ENCODE assay signal across 9 mouse cellular contexts in the genomic region with DNA sequence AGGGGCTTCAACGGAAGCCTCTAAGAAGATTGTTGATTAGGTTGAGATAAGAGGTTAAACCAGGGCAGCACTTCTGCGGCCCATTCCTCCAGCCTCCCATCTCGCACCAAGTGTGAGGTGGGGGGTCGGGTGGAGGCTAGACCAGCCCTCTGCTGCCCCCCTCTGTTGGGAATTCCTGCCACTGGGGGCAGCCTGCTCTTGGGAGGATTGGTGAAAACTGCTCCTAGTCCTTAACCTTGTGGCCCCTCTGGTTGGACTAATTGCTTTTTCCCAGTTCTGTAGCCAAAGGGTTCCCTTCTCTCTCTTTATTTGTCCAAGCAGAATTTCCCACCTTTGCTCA.
DNase-seq lines count a peak whose midpoint lies in the region; ATAC-seq and TF ChIP-seq lines count a peak whose summit lies in the region.
"Had no signal": no experiment of that assay in that cellular context is flagged by ENCODE, and none has a peak within 500 bp of the region (broad histone marks: within the 10 kb centered on the region; RNA-seq: fewer than 3 reads in every experiment).

No protein-coding gene starts in this region.

- no peak overlapping the region for H3K4me3 ChIP-seq in hindbrain, embryonic 11.5 days (ENCODE audit: low read depth, low read length)
- H3K4me3 ChIP-seq in hindbrain, embryonic 16.5 days (ENCODE audit: low read length): no peak overlapping the region
- H3K4me3 ChIP-seq in G1E (ENCODE audit: low read depth, low read length): peak overlapping the region; percentile 63; the same call in 1 of the 2 replicates
- no peak overlapping the region for H3K4me3 ChIP-seq in embryonic facial prominence, embryonic 13.5 days
- peak overlapping the region; percentile 27 for H3K4me3 ChIP-seq in liver, embryonic 11.5 days (ENCODE audit: low read depth, low read length)
- H3K4me3 ChIP-seq: limb, embryonic 15.5 days had no signal

- H3K27ac ChIP-seq in hindbrain, embryonic 11.5 days (ENCODE audit: low read depth, low read length): no peak overlapping the region
- H3K27ac ChIP-seq in hindbrain, embryonic 16.5 days (ENCODE audit: low read depth, low read length): no peak overlapping the region
- no peak overlapping the region for H3K27ac ChIP-seq in embryonic facial prominence, embryonic 13.5 days
- peak overlapping the region; percentile 67; the same call in 1 of the 2 replicates for H3K27ac ChIP-seq in liver, embryonic 11.5 days (ENCODE audit: low read depth, low read length)
- H3K27ac ChIP-seq: limb, embryonic 15.5 days had no signal

- H3K4me1 ChIP-seq in hindbrain, embryonic 11.5 days (replicated peaks; ENCODE audit: control insufficient read depth, insufficient read depth, low read length): peaks cover 11% of the 10 kb centered on the region; the same call in 1 of the 2 replicates
- peaks cover 21% of the 10 kb centered on the region for H3K4me1 ChIP-seq in hindbrain, embryonic 16.5 days (ENCODE audit: control insufficient read depth, insufficient read depth, low read depth, low read length)
- H3K4me1 ChIP-seq in G1E (ENCODE audit: insufficient read depth, low read depth, low read length): peaks cover 24% of the 10 kb centered on the region
- peaks cover 43% of the 10 kb centered on the region for H3K4me1 ChIP-seq in embryonic facial prominence, embryonic 13.5 days
- H3K4me1 ChIP-seq in liver, embryonic 11.5 days (replicated peaks; ENCODE audit: control insufficient read depth, insufficient read depth, low read length): peaks cover 31% of the 10 kb centered on the region

- 0 out of 2 replicates have a peak overlapping the region, but pooled peaks have one; percentile 21 for H3K4me2 ChIP-seq in hindbrain, embryonic 11.5 days (replicated peaks; ENCODE audit: low read depth, low read length)
- no peak overlapping the region for H3K4me2 ChIP-seq in hindbrain, embryonic 16.5 days (ENCODE audit: low read length)
- peak overlapping the region; percentile 28; the same call in 1 of the 2 replicates for H3K4me2 ChIP-seq in embryonic facial prominence, embryonic 13.5 days
- H3K4me2 ChIP-seq in liver, embryonic 11.5 days: peak overlapping the region; percentile 62
- H3K4me2 ChIP-seq: limb, embryonic 15.5 days had no signal

- DNase-seq in hindbrain, embryonic 11.5 days (ENCODE audit: low spot score): peak; percentile 49
- peak; percentile 29 for DNase-seq in G1E (ENCODE audit: low spot score)
- no peak for DNase-seq in liver, embryonic 11.5 days (ENCODE audit: low spot score)
- DNase-seq in urinary bladder, adult 2 months (ENCODE audit: low spot score): no peak
- no peak for DNase-seq in urinary bladder, postnatal 4 days (ENCODE audit: low spot score in 2 of 2)
- no peak for DNase-seq in frontal cortex, adult 2 months (ENCODE audit: extremely low spot score in 1 of 2, low spot score in 1 of 2)

- no peak overlapping the region for H3K9ac ChIP-seq in hindbrain, embryonic 11.5 days (ENCODE audit: low read depth, low read length)
- H3K9ac ChIP-seq in hindbrain, embryonic 16.5 days (ENCODE audit: low read depth, low read length): no peak overlapping the region
- H3K9ac ChIP-seq in embryonic facial prominence, embryonic 13.5 days: no peak overlapping the region
- peak overlapping the region; percentile 20; the same call in 1 of the 2 replicates for H3K9ac ChIP-seq in liver, embryonic 11.5 days (ENCODE audit: low read depth, low read length)
- H3K9ac ChIP-seq: limb, embryonic 15.5 days had no signal

- no peak for ATAC-seq in hindbrain, embryonic 11.5 days (ENCODE audit: low FRiP score)
- no peak for ATAC-seq in hindbrain, embryonic 16.5 days
- no peak for ATAC-seq in G1E (ENCODE audit: extremely low read depth, insufficient number of reproducible peaks, low FRiP score, poor library complexity, severe bottlenecking)
- no peak for ATAC-seq in embryonic facial prominence, embryonic 13.5 days (ENCODE audit: insufficient number of reproducible peaks, insufficient read depth, low FRiP score, low TSS enrichment, low read depth)
- ATAC-seq in liver, embryonic 11.5 days (replicated peaks; ENCODE audit: low FRiP score): peak; percentile 60

- TF ChIP-seq CTCF in G1E (IDR thresholded peaks at IDR 0.05; ENCODE audit: low read depth, low read length): no peak; the same call in 1 of the 2 replicates

- 0% methylated on average over 4 of the region's 4 CpGs for WGBS in hindbrain, embryonic 11.5 days
- 8% methylated on average over 4 of the region's 4 CpGs for WGBS in hindbrain, embryonic 16.5 days
- WGBS in embryonic facial prominence, embryonic 13.5 days: 8% methylated on average over 4 of the region's 4 CpGs
- WGBS in liver, embryonic 11.5 days: 4% methylated on average over 4 of the region's 4 CpGs

- no peaks in the 10 kb centered on the region for H3K36me3 ChIP-seq in hindbrain, embryonic 11.5 days (ENCODE audit: control insufficient read depth, insufficient read depth, low read length)
- H3K36me3 ChIP-seq in hindbrain, embryonic 16.5 days (ENCODE audit: control insufficient read depth, insufficient read depth, low read length): no peaks in the 10 kb centered on the region
- no peaks in the 10 kb centered on the region for H3K36me3 ChIP-seq in G1E (replicated peaks)
- no peaks in the 10 kb centered on the region for H3K36me3 ChIP-seq in embryonic facial prominence, embryonic 13.5 days
- no peaks in the 10 kb centered on the region for H3K36me3 ChIP-seq in liver, embryonic 11.5 days (ENCODE audit: control insufficient read depth, insufficient read depth, low read length)
- H3K36me3 ChIP-seq: limb, embryonic 15.5 days had no signal

- no peaks in the 10 kb centered on the region for H3K9me3 ChIP-seq in hindbrain, embryonic 11.5 days (ENCODE audit: control insufficient read depth, low read length)
- H3K9me3 ChIP-seq in hindbrain, embryonic 16.5 days (ENCODE audit: control insufficient read depth, low read length): no peaks in the 10 kb centered on the region
- H3K9me3 ChIP-seq in G1E (replicated peaks): no peaks in the 10 kb centered on the region; the same call in 1 of the 2 replicates
- no peaks in the 10 kb centered on the region; the same call in 1 of the 2 replicates for H3K9me3 ChIP-seq in embryonic facial prominence, embryonic 13.5 days
- H3K9me3 ChIP-seq in liver, embryonic 11.5 days (ENCODE audit: control insufficient read depth, low read length): no peaks in the 10 kb centered on the region
- H3K9me3 ChIP-seq: limb, embryonic 15.5 days had no signal

- H3K27me3 ChIP-seq in hindbrain, embryonic 11.5 days (ENCODE audit: control insufficient read depth, insufficient read depth, low read length): peaks cover 34% of the 10 kb centered on the region
- H3K27me3 ChIP-seq in hindbrain, embryonic 16.5 days (replicated peaks; ENCODE audit: control insufficient read depth, insufficient read depth, low read length): peaks cover 3% of the 10 kb centered on the region; the same call in 1 of the 2 replicates
- peaks cover 57% of the 10 kb centered on the region for H3K27me3 ChIP-seq in G1E (ENCODE audit: insufficient read depth, low read length)
- H3K27me3 ChIP-seq in embryonic facial prominence, embryonic 13.5 days: peaks cover 83% of the 10 kb centered on the region
- peaks cover 34% of the 10 kb centered on the region for H3K27me3 ChIP-seq in liver, embryonic 11.5 days (replicated peaks; ENCODE audit: control insufficient read depth, insufficient read depth, low read length)

Comparison
In these comparisons a context has a peak if more than half of its experiments do, and no peak if none do; other contexts are left out.
1. DNase-seq: peak in hindbrain, embryonic 11.5 days (single experiment) and G1E (single experiment); none in liver, embryonic 11.5 days (single experiment), urinary bladder, adult 2 months (single experiment), urinary bladder, postnatal 4 days (0 of 2) and frontal cortex, adult 2 months (0 of 2).
2. H3K4me3 ChIP-seq: peak in G1E (single experiment) and liver, embryonic 11.5 days (single experiment); none in hindbrain, embryonic 11.5 days (single experiment), hindbrain, embryonic 16.5 days (single experiment) and embryonic facial prominence, embryonic 13.5 days (single experiment).